Mouse (Mus musculus) frontal cortex, adult 2 months (tissue): ENCODE measurements around the gene Por. TPM values are rescaled to one million over a fixed set of nuclear protein-coding genes. Genes with fewer than 3 reads are reported as not detected.

Source experiments
- DNase-seq, 2 experiments: peaks; one replicate each; pipeline ENCODE4 v3.0.0; 2022; ENCODE audit warnings: low spot score in 1 of 2; ENCODE audit errors: extremely low spot score in 1 of 2
- polyA plus RNA-seq: library from polyadenylated mRNA; depleted of rRNA; stranded (reverse); fragments of >200 nt; gene quantifications from 2 replicates; pipeline ENCODE4 v1.2.3, GENCODE M21; 2012

The Por gene
- polyA plus RNA-seq, 1 experiment: 106 TPM

GRCm38 (mm10) chr5:135725391-135725841, 55.6 kb downstream of the Por start:
- DNase-seq: peak; percentile 38 to 76

GRCm38 (mm10) chr5:135725991-135726390, 56.2 kb downstream of the Por start:
- DNase-seq: no peak

GRCm38 (mm10) chr5:135726641-135727346, 57.0 kb downstream of the Por start:
- DNase-seq: no peak

- no peak for DNase-seq
Measured at GRCm38 (mm10) chr5:135727871-135728270, 58.0 kb downstream of the Por start.

GRCm38 (mm10) chr5:135728361-135728760, 58.5 kb downstream of the Por start:
- no peak for DNase-seq

- DNase-seq: no peak
Measured at GRCm38 (mm10) chr5:135729351-135729750, 59.5 kb downstream of the Por start.

- no peak for DNase-seq
Measured at GRCm38 (mm10) chr5:135730278-135730677, 60.4 kb downstream of the Por start.

- DNase-seq: no peak
Measured at GRCm38 (mm10) chr5:135730916-135731315, 61.1 kb downstream of the Por start.

- DNase-seq: no peak
Measured at GRCm38 (mm10) chr5:135731322-135731721, 61.5 kb downstream of the Por start.

GRCm38 (mm10) chr5:135733071-135733470, 63.2 kb downstream of the Por start:
- no peak for DNase-seq

- no peak for DNase-seq
Measured at GRCm38 (mm10) chr5:135734057-135734680, 64.3 kb downstream of the Por start.

GRCm38 (mm10) chr5:135735741-135736140, 65.9 kb downstream of the Por start:
- no peak for DNase-seq

GRCm38 (mm10) chr5:135736544-135736943, 66.7 kb downstream of the Por start:
- DNase-seq: no peak

GRCm38 (mm10) chr5:135737154-135737553, 67.3 kb downstream of the Por start:
- DNase-seq: no peak

- DNase-seq: no peak
Measured at GRCm38 (mm10) chr5:135738266-135738665, 68.4 kb downstream of the Por start.

GRCm38 (mm10) chr5:135742156-135742555, 72.3 kb downstream of the Por start:
- no peak for DNase-seq

- DNase-seq: peak in 1 of 2 experiments; percentile 25
Measured at GRCm38 (mm10) chr5:135742941-135743740, 73.3 kb downstream of the Por start.

- peak; percentile 76 to 95 for DNase-seq
Measured at GRCm38 (mm10) chr5:135743741-135744609, 74.1 kb downstream of the Por start, which contains the start of gene Tmem120a. Gene Tmem120a (minus strand): TSS chr5:135744448.

GRCm38 (mm10) chr5:135744742-135745141, 74.9 kb downstream of the Por start:
- no peak for DNase-seq

GRCm38 (mm10) chr5:135751041-135751440, 81.2 kb downstream of the Por start:
- no peak for DNase-seq
